Mouse (Mus musculus): ENCODE results near the gene Ndufa3.

Gene Ndufa3

GRCm38 (mm10) chr7:3610437-3610836 lies 6.7 kb upstream of the Ndufa3 start:
- no peak for DNase-seq (ENCODE audit: low read depth, low spot score)

GRCm38 (mm10) chr7:3611006-3611405 lies 6.2 kb upstream of the Ndufa3 start:
- no peak for DNase-seq (ENCODE audit: low read depth, low spot score)

GRCm38 (mm10) chr7:3614021-3614420 lies 3.2 kb upstream of the Ndufa3 start:
- no peak for DNase-seq (ENCODE audit: low read depth, low spot score)

- no peak for DNase-seq (ENCODE audit: low read depth, low spot score)
These were observed 1.1 kb upstream of the Ndufa3 start, which contains the start of gene Oscar for GRCm38 (mm10) chr7:3616057-3616388. TSS of gene Oscar (minus strand) at chr7:3616157.

- no peak for DNase-seq (ENCODE audit: low read depth, low spot score)
These were observed 558 bp upstream of the Ndufa3 start for GRCm38 (mm10) chr7:3616389-3617241.

DNA sequence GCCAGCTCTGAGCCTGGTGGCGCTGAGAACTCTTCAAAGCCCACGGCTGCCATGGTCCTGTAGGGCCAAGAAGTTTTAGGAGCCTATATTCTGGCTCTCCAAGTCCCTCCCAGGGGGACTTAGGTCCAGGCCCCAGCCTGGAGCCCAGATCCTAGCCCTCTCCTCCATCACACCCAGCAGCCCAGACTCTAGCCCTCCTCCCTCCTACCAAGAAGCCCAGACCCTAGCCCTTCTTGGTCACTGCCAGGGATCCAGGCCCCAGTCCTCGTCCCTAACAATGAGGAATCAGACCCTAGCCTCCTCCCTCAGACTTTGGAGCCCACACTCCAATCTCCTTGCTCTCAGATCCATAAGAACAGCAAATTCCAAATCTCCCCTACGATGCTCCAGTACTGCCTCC lies 11.9 kb downstream of the Ndufa3 start:
- DNase-seq (ENCODE audit: low read depth, low spot score) = no peak

GRCm38 (mm10) chr7:3629543-3630477 lies 12.6 kb downstream of the Ndufa3 start, which contains the start of the genes Tfpt and Prpf31:
TSS of gene Tfpt (minus strand) at chr7:3629929.
TSS of gene Prpf31 (plus strand) at chr7:3629985.
- peak; percentile 94 for DNase-seq (ENCODE audit: low read depth, low spot score)

- DNase-seq (ENCODE audit: low read depth, low spot score) = no peak
These were observed 13.3 kb downstream of the Ndufa3 start for GRCm38 (mm10) chr7:3630478-3630815.

DNA sequence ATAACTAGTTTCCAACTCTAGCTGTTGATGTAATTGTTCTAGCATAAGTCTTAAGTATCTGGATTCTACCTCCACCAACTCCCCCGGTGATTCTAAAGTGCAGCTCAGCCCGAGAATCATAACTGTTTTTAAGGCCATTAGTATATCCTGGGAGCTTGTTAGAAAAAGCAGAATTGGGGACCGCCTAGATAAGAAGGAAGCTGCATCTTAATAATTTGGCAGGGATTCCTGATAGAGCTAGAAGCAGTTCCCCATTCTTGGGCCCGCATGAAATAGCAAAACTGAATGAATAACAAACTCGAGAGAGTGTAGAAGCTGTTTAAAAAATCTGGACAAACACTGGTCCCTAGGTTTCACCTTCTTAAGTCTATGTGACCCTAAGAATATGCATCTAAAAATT lies 26.2 kb downstream of the Ndufa3 start:
- DNase-seq (ENCODE audit: low read depth, low spot score) = no peak

DNA sequence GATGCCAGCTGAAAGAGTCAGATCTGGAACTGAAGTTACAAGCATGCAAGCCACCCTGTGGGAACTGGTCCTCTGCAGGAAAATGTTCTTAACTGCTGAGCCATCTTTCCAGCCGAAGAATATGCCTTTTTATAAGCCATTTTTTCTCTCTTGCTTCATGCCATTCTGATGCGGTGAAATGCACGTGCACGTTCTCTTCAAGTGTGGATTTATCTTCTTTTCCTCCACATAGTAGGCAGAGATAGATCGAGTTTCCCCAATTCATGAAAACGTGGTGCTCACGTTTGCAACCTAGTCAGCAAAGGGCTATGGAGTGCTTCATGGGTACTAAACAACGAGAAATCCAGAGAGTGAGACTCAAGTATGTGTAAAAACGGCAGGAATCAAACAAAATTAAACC lies 26.7 kb downstream of the Ndufa3 start:
- no peak for DNase-seq (ENCODE audit: low read depth, low spot score)

DNA sequence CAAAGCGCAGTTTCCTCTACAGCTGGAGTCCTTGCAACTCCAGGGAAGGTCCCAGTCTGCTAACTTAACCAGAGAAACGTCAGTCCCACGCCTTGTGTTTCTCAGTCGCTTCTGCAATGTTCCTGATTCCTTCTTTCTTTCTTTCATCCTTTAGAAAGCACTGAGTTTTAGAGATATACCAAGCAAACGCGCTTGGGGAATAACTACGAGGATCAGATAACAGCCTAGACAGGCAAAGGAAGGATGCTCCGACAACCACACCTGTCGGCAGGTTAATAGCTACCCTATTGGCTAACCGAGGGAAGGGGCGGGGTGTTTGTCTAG lies 27.1 kb downstream of the Ndufa3 start:
- DNase-seq (ENCODE audit: low read depth, low spot score) = no peak

- DNase-seq (ENCODE audit: low read depth, low spot score) = peak; percentile 97
These were observed 27.7 kb downstream of the Ndufa3 start, which contains the start of gene Cnot3 for GRCm38 (mm10) chr7:3644672-3645487. TSS of gene Cnot3 (plus strand) at chr7:3645268.

DNA sequence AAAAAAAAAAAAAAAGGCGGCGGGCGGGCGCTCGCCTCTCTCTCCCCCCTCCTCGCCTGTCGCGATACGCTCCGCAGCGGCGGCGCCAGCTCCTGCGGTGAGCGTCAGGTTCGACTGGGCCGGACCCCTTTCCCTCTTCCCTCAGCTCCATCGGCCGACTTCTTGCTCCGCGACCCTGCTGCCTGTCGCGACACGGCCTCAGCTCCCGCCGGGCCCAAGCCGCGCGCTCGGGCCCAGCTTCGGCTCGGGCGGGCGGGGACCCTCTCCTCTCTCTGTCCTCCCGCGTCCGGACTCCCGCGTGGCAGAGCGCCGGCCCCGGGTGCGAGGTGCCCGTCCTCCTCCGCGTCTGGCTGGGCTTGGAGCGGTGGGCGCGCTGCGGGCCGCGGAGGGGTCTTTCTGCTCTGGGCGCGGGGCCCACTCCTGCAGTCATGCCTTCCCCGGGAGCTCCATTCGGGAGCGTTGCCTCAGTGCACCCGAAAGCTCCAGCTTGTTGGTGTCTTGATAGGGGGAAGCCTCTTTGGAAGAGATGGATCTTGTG lies 28.4 kb downstream of the Ndufa3 start:
- no peak for DNase-seq (ENCODE audit: low read depth, low spot score)

- no peak for DNase-seq (ENCODE audit: low read depth, low spot score)
These were observed 29.0 kb downstream of the Ndufa3 start for GRCm38 (mm10) chr7:3646188-3646587.

- DNase-seq (ENCODE audit: low read depth, low spot score) = no peak
These were observed 29.5 kb downstream of the Ndufa3 start for GRCm38 (mm10) chr7:3646641-3647040.

GRCm38 (mm10) chr7:3656966-3657365 lies 39.8 kb downstream of the Ndufa3 start:
- no peak for DNase-seq (ENCODE audit: low read depth, low spot score)

DNA sequence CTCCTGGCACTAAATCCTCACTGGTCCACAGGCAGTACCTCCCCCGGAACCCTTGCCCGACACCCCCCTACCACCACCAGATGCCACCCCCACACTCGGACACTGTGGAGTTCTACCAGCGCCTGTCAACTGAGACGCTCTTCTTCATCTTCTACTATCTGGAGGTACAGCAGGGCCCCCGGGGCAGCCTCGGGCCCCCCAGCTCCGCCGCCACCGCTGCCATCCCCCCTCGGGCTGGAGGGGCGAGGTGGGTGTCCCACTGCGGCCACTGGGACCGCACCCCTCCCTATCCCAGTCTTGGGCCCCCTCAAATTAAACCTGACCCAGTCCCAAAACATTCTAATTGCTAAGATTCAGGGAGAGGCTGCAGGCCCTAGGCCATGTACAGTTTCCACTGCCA lies 41.4 kb downstream of the Ndufa3 start:
- DNase-seq (ENCODE audit: low read depth, low spot score) = no peak

GRCm38 (mm10) chr7:3664524-3665214 lies 47.5 kb downstream of the Ndufa3 start:
- no peak for DNase-seq (ENCODE audit: low read depth, low spot score)

DNA sequence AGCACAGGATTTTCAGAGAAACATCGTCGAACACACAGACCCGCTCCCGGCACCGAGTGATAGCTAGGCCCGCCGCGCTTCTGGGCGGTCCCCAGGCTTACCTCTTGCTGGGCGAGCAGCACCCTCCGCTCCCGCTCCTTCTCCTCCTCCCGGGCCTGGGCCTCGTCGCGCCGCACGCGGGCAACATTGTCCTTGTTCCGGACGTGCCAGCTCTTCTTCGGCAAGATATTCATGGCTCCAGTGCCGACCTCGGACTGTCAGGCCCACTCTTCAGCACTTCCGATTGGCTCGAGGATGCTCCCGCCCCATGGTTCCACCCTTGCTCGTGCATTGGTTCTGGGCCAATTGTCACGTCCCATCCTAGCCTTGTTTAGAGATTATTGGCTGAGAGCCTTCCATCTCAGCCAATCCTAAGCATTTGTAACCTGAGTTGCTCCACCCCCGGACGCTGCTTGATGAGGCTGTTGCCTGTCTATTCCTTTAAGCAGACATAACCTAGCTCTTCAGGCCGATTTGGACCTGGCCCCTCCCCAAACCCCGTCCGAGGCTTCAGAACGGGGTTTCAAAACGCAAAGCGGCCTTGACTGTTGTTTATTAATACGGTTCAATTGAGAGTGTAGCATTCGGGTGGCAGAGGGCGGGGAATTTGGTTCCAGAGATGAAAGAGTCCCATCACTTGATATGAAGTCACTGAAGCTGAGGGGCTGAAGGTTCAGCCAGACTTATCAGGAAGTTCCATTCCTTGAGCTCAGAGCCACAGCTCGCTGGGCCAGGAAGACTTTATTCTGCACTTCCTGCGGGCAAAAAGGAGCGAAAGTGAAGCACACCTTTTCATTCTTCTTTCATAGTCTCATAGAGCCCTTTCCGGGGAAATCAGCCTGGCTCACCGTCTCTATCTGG lies 48.3 kb downstream of the Ndufa3 start, which contains the start of gene Leng1:
Leng1 (minus strand) TSS at position 626 of the 900 bp plus-strand sequence.
- peak; percentile 87 for DNase-seq (ENCODE audit: low read depth, low spot score)

DNA sequence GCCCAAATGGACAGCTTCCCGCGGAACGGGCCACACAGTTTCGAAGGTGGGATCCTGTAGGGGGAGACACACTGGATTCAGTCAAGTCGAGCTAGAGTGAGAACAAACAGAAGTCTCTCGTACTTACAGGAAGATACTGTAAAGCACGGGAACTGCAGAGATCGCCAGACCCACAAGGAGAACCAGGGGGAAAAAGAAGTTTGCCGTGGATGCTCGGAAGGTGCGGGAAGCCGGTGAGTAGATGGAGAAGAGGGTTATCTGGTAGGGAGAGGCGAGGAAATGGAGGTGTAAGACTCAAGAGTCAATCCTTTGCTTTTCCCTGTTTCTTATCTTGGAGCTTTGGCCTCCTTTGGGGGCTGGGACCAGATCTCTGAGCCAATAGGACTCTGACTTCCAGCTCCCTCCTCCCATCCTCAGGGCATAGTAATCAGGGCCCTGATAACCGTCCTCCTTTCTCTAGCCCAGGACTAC lies 49.8 kb downstream of the Ndufa3 start:
- no peak for DNase-seq (ENCODE audit: low read depth, low spot score)
